Mouse (Mus musculus): ENCODE data around the gene Zfp26. TPM values are rescaled to one million over a fixed set of nuclear protein-coding genes. Genes with fewer than 3 reads are reported as not detected.

Zfp26 gene
- polyA plus RNA-seq, 1 experiment from 2014 or later = 21.9 TPM

DNA sequence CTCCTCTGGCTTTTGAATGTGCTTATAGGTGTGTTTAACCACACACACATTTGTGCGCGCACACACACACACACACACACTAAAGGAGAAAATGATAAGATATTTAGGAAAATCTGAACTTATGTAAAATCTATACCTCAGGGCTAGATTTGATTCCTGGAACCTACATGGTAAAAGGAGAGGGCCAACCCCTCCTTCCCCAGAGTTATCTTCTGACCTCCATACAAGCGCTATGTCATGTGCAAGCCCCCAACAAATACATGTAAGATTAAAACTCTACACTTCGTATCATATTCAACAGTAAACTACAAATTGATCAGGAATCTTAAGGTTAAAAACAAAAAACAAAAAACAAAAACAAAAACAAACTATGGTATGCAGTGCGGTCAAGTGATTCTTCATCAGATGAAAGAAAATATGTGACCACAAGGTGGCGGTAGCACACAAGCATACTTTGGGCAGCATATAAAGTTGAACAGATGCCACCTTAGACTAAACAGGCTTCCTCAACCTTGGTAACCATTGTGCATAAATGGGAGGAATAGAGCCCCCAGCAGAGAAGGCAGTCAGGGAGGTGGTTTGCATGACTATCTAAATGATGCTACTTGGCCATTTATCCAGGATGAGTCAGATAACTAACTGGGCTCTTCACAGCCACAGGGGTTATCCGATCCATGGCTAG lies 6.9 kb upstream of the Zfp26 start:
- 55% methylated on average over 7 of the region's 7 CpGs for WGBS

GRCm38 (mm10) chr9:20453647-20454046 lies 6.3 kb downstream of the Zfp26 start:
- no peak overlapping the region for H3K27ac ChIP-seq
- H3K4me2 ChIP-seq (replicated peaks) = no peak overlapping the region
- H3K9ac ChIP-seq = no peak overlapping the region
- H3K9me3 ChIP-seq (ENCODE audit: control insufficient read depth, low read length) = no peaks in the 10 kb centered on the region
- H3K4me1 ChIP-seq (replicated peaks; ENCODE audit: control insufficient read depth, insufficient read depth, low read length) = peaks cover 8% of the 10 kb centered on the region
- ATAC-seq (ENCODE audit: low FRiP score) (no peak), DNase-seq (ENCODE audit: low spot score) (no peak)
- 88% methylated on average over 4 of the region's 4 CpGs for WGBS
- no peaks in the 10 kb centered on the region for H3K27me3 ChIP-seq (ENCODE audit: control insufficient read depth, insufficient read depth, low read length)
- peaks cover 61% of the 10 kb centered on the region for H3K36me3 ChIP-seq (replicated peaks; ENCODE audit: control insufficient read depth, insufficient read depth)
- H3K4me3 ChIP-seq (replicated peaks; ENCODE audit: low read length) = no peak overlapping the region

More for the DNA sequence above, 6.9 kb upstream of the Zfp26 start:
- no peaks in the 10 kb centered on the region for H3K4me1 ChIP-seq (replicated peaks; ENCODE audit: control insufficient read depth, insufficient read depth, low read length)
- ATAC-seq (ENCODE audit: low FRiP score) = peak; percentile 60
- H3K4me2 ChIP-seq (replicated peaks) = no peak overlapping the region
- no peaks in the 10 kb centered on the region for H3K27me3 ChIP-seq (ENCODE audit: control insufficient read depth, insufficient read depth, low read length)
- H3K36me3 ChIP-seq (replicated peaks; ENCODE audit: control insufficient read depth, insufficient read depth) = peaks cover 39% of the 10 kb centered on the region
- DNase-seq (ENCODE audit: low spot score) = peak; percentile 83
- no peak overlapping the region for H3K4me3 ChIP-seq (replicated peaks; ENCODE audit: low read length)
- H3K27ac ChIP-seq = no peak overlapping the region
- H3K9me3 ChIP-seq (ENCODE audit: control insufficient read depth, low read length) = peaks cover 16% of the 10 kb centered on the region
- no peak overlapping the region for H3K9ac ChIP-seq

DNA sequence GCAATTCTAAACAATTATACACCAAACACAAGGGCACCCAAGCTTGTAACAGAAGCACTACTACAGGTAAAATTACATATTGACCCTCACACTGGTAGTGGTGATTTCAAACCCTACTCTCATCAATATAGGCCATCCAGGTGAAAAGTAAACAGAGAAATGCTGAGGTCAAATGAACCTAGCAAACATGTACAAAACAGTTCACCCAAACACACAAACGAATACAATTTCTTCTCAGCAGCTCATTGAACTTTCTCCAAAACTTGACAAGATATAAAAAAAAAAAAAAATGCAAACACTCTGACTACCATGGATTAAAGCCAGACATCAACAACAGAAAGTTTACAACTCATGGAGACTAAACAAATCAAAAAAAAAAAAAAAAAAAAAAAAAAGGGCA lies 8.5 kb downstream of the Zfp26 start:
- Histone ChIP-seq H3K27ac (no peak overlapping the region), H3K27me3 (ENCODE audit: control insufficient read depth, insufficient read depth, low read length) (no peaks in the 10 kb centered on the region), H3K36me3 (replicated peaks; ENCODE audit: control insufficient read depth, insufficient read depth) (peaks cover 62% of the 10 kb centered on the region), H3K4me3 (replicated peaks; ENCODE audit: low read length) (no peak overlapping the region), H3K9ac (no peak overlapping the region), H3K9me3 (ENCODE audit: control insufficient read depth, low read length) (no peaks in the 10 kb centered on the region), H3K4me1 (replicated peaks; ENCODE audit: control insufficient read depth, insufficient read depth, low read length) (no peaks in the 10 kb centered on the region), H3K4me2 (replicated peaks) (no peak overlapping the region)
- ATAC-seq (ENCODE audit: low FRiP score) = no peak
- DNase-seq (ENCODE audit: low spot score) = no peak
- 97% methylated on average over 1 of the region's 1 CpGs for WGBS

DNA sequence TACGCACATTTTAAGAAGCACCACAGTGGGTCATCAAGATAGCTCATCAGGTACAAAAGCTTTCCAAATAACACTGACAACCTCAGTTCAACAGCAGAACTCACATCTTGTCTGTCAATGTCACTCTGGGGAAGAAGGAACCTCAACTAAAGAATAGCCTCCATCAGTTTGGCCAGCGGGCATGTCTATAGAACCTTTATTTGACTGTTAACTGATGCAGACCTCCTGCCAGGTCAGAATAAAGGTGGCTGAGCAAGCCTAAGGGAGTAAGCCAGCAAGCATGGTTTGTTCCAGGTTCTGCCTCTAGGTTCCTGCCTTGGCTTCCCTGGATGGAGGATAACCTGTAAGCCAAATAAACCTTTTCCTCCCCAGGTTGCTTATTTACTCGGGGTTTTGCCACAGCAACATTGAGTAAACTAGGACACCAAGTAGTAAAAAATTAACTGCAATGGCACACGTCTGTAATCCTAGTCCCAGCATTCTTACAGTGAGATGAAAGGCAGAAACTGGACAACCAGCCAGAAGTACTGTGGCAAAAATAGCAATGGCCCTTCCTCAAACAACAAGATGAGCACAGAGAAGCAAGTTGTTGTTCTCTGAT lies 16.7 kb downstream of the Zfp26 start:
- Histone ChIP-seq H3K9me3 (ENCODE audit: control insufficient read depth, low read length) (peaks cover 3% of the 10 kb centered on the region), H3K4me2 (replicated peaks) (no peak overlapping the region), H3K27me3 (ENCODE audit: control insufficient read depth, insufficient read depth, low read length) (no peaks in the 10 kb centered on the region), H3K4me1 (replicated peaks; ENCODE audit: control insufficient read depth, insufficient read depth, low read length) (no peaks in the 10 kb centered on the region), H3K9ac (no peak overlapping the region), H3K27ac (no peak overlapping the region), H3K4me3 (replicated peaks; ENCODE audit: low read length) (no peak overlapping the region), H3K36me3 (replicated peaks; ENCODE audit: control insufficient read depth, insufficient read depth) (peaks cover 92% of the 10 kb centered on the region)
- ATAC-seq (ENCODE audit: low FRiP score) (no peak), DNase-seq (ENCODE audit: low spot score) (no peak)
- 83% methylated on average over 4 of the region's 4 CpGs for WGBS

DNA sequence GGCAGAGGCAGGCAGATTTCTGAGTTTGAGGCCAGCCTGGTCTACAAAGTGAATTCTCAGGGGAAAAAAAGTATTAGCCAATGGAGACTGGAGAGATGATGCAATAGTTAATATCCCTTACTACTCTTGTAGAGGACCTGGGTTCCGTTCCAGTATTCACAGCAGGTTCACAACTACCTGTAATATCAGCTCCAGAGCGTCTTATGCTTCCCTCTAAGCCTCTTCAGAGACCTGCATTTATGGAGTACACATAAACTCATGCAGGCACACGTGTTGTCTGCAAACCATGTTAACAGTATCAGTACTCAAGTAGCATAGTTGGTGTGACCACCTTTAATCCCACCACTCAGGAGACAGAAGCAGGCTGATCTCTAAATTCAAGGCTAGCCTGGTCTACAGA lies 30.0 kb downstream of the Zfp26 start:
- WGBS = 85% methylated on average over 3 of the region's 3 CpGs

DNA sequence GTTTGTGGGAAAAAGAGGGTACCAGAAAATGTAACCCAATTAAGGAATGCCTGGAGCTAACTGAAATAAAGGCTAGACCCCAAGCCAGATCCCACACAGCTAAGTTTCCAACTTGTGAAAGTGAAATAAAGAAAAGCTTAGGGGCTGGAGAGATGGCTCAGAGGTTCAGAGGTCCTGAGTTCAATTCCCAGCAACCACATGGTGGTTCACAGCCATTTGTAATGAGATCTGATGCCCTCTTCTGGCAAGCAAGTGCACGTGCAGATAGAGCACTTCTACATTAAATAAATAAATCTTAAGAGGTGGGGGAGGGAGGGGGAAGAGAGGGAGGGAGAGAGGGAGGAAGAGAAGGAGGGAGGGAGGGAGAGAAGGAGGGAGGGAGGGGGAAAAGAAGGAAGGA lies 48.5 kb downstream of the Zfp26 start:
- no peak overlapping the region for H3K4me3 ChIP-seq (replicated peaks; ENCODE audit: low read length)
- DNase-seq (ENCODE audit: low spot score) = no peak
- H3K9ac ChIP-seq = no peak overlapping the region
- H3K27me3 ChIP-seq (ENCODE audit: control insufficient read depth, insufficient read depth, low read length) = no peaks in the 10 kb centered on the region
- WGBS = 39% methylated on average over 1 of the region's 1 CpGs
- no peak for ATAC-seq (ENCODE audit: low FRiP score)
- H3K4me1 ChIP-seq (replicated peaks; ENCODE audit: control insufficient read depth, insufficient read depth, low read length) = no peaks in the 10 kb centered on the region
- no peaks in the 10 kb centered on the region for H3K36me3 ChIP-seq (replicated peaks; ENCODE audit: control insufficient read depth, insufficient read depth)
- H3K4me2 ChIP-seq (replicated peaks) = no peak overlapping the region
- H3K27ac ChIP-seq = no peak overlapping the region
- no peaks in the 10 kb centered on the region for H3K9me3 ChIP-seq (ENCODE audit: control insufficient read depth, low read length)

More for the DNA sequence above, 30.0 kb downstream of the Zfp26 start:
- Histone ChIP-seq H3K4me3 (replicated peaks; ENCODE audit: low read length) (no peak overlapping the region), H3K9ac (no peak overlapping the region), H3K4me2 (replicated peaks) (no peak overlapping the region), H3K27me3 (ENCODE audit: control insufficient read depth, insufficient read depth, low read length) (no peaks in the 10 kb centered on the region), H3K36me3 (replicated peaks; ENCODE audit: control insufficient read depth, insufficient read depth) (peaks cover 16% of the 10 kb centered on the region), H3K4me1 (replicated peaks; ENCODE audit: control insufficient read depth, insufficient read depth, low read length) (no peaks in the 10 kb centered on the region), H3K9me3 (ENCODE audit: control insufficient read depth, low read length) (no peaks in the 10 kb centered on the region), H3K27ac (no peak overlapping the region)
- ATAC-seq (ENCODE audit: low FRiP score) (no peak; the same call in 1 of the 2 replicates), DNase-seq (ENCODE audit: low spot score) (no peak)

- Histone ChIP-seq H3K9ac (no peak overlapping the region), H3K4me1 (replicated peaks; ENCODE audit: control insufficient read depth, insufficient read depth, low read length) (no peaks in the 10 kb centered on the region), H3K9me3 (ENCODE audit: control insufficient read depth, low read length) (no peaks in the 10 kb centered on the region), H3K27ac (no peak overlapping the region), H3K36me3 (replicated peaks; ENCODE audit: control insufficient read depth, insufficient read depth) (no peaks in the 10 kb centered on the region), H3K4me3 (replicated peaks; ENCODE audit: low read length) (no peak overlapping the region), H3K27me3 (ENCODE audit: control insufficient read depth, insufficient read depth, low read length) (no peaks in the 10 kb centered on the region), H3K4me2 (replicated peaks) (no peak overlapping the region)
- ATAC-seq (ENCODE audit: low FRiP score) = no peak
- DNase-seq (ENCODE audit: low spot score) = no peak
- 91% methylated on average over 2 of the region's 2 CpGs for WGBS
These were observed 50.6 kb downstream of the Zfp26 start for GRCm38 (mm10) chr9:20409319-20409718.

GRCm38 (mm10) chr9:20385343-20385703 lies 74.6 kb downstream of the Zfp26 start:
- WGBS = 22% methylated on average over 16 of the region's 16 CpGs
- ATAC-seq (ENCODE audit: low FRiP score) = no peak

GRCm38 (mm10) chr9:20384532-20385342 lies 75.2 kb downstream of the Zfp26 start, which contains the start of gene Zfp560:
Gene Zfp560, minus strand, starts transcription at chr9:20385177.
- ATAC-seq (ENCODE audit: low FRiP score) (peak; percentile 99), DNase-seq (ENCODE audit: low spot score) (peak; percentile 97)
- Histone ChIP-seq H3K27ac (peak within 1 kb of the TSS; percentile 68), H3K4me1 (replicated peaks; ENCODE audit: control insufficient read depth, insufficient read depth, low read length) (peaks cover 11% of the 10 kb centered on the region), H3K27me3 (ENCODE audit: control insufficient read depth, insufficient read depth, low read length) (no peaks in the 10 kb centered on the region), H3K9me3 (ENCODE audit: control insufficient read depth, low read length) (0 out of 2 replicates have a peak, but pooled peaks cover 6% of the 10 kb centered on the region), H3K9ac (peak within 1 kb of the TSS; percentile 71), H3K36me3 (replicated peaks; ENCODE audit: control insufficient read depth, insufficient read depth) (no peaks in the 10 kb centered on the region), H3K4me3 (replicated peaks; ENCODE audit: low read length) (peak within 1 kb of the TSS; percentile 58), H3K4me2 (replicated peaks) (peak within 1 kb of the TSS; percentile 64)
- WGBS = 5% methylated on average over 40 of the region's 40 CpGs

More at GRCm38 (mm10) chr9:20385343-20385703, 74.6 kb downstream of the Zfp26 start:
- no peaks in the 10 kb centered on the region for H3K36me3 ChIP-seq (replicated peaks; ENCODE audit: control insufficient read depth, insufficient read depth)
- H3K9me3 ChIP-seq (ENCODE audit: control insufficient read depth, low read length) = 0 out of 2 replicates have a peak, but pooled peaks cover 1% of the 10 kb centered on the region
- peak overlapping the region; percentile 58 for H3K4me3 ChIP-seq (replicated peaks; ENCODE audit: low read length)
- no peak for DNase-seq (ENCODE audit: low spot score)
- peaks cover 11% of the 10 kb centered on the region for H3K4me1 ChIP-seq (replicated peaks; ENCODE audit: control insufficient read depth, insufficient read depth, low read length)
- peak overlapping the region; percentile 64 for H3K4me2 ChIP-seq (replicated peaks)
- H3K9ac ChIP-seq = peak overlapping the region; percentile 71
- H3K27me3 ChIP-seq (ENCODE audit: control insufficient read depth, insufficient read depth, low read length) = no peaks in the 10 kb centered on the region
- H3K27ac ChIP-seq = peak overlapping the region; percentile 68; the same call in 1 of the 2 replicates

Data from hindbrain, embryonic 14.5 days (tissue).